Mouse (Mus musculus) forebrain, embryonic 11.5 days (tissue): Measurements from ENCODE around the gene Ap1g1. TPM values are rescaled to one million over a fixed set of nuclear protein-coding genes. Genes with fewer than 3 reads are reported as not detected.

Source experiments
- ATAC-seq: fragments of 200-750 bp; cut with Nextera tagmentation; replicated peaks from 2 replicates; pipeline ENCODE4 v1.8.0; 2017; ENCODE audit warnings: moderate TSS enrichment; ENCODE audit not compliant: low FRiP score
- DNase-seq: peaks from one replicate; pipeline ENCODE4 v3.0.0-alpha.2; 2017; ENCODE audit warnings: low spot score
- H3K27ac ChIP-seq: fragments of 300-500 bp; sonication (generic); 2 replicates; pipeline ENCODE4 v1.5.1; 2014; ENCODE audit warnings: low read depth, low read length
- H3K27me3 ChIP-seq: fragments of 300-500 bp; sonication (generic); 2 replicates; pipeline ENCODE4 v1.6.1; 2014; ENCODE audit warnings: mild to moderate bottlenecking, low read length, mixed read lengths; ENCODE audit not compliant: control insufficient read depth, insufficient read depth
- H3K36me3 ChIP-seq: fragments of 300-500 bp; sonication (generic); 2 replicates; pipeline ENCODE4 v1.6.1; 2014; ENCODE audit warnings: mild to moderate bottlenecking, low read length, moderate library complexity, mixed read lengths; ENCODE audit not compliant: control insufficient read depth, insufficient read depth
- H3K4me1 ChIP-seq: fragments of 300-500 bp; sonication (generic); replicated peaks from 2 replicates; pipeline ENCODE4 v1.6.1; 2014; ENCODE audit warnings: low read length, mixed read lengths; ENCODE audit not compliant: control insufficient read depth, insufficient read depth
- H3K4me2 ChIP-seq: fragments of 300-500 bp; sonication (generic); 2 replicates; pipeline ENCODE4 v1.6.1; 2014; ENCODE audit warnings: low read depth, mild to moderate bottlenecking, low read length, moderate library complexity, mixed read lengths; ENCODE audit not compliant: severe bottlenecking
- H3K4me3 ChIP-seq: fragments of 300-500 bp; sonication (generic); 2 replicates; pipeline ENCODE4 v1.5.1; 2014; ENCODE audit warnings: low read depth, low read length
- H3K9ac ChIP-seq: fragments of 300-500 bp; sonication (generic); 2 replicates; pipeline ENCODE4 v1.6.1; 2014; ENCODE audit warnings: low read length
- H3K9me3 ChIP-seq: fragments of 300-500 bp; sonication (generic); 2 replicates; pipeline ENCODE4 v1.6.1; 2016; ENCODE audit warnings: low read length, mixed read lengths; ENCODE audit not compliant: control insufficient read depth
- WGBS: fragments of 180-500 bp; shearing (Covaris S2); extraction: QIAGEN DNeasy Blood & Tissue Kit; methylation state at CpG from one replicate; pipeline ENCODE4 v1.1.7; 2014; 5-methylcytosine and 5-hydroxymethylcytosine counted together
- polyA plus RNA-seq: library from polyadenylated mRNA; unstranded; fragments of >200 nt; fragmentation: Nextera tagmentation; extraction: Ambion mirVana; gene quantifications from 2 replicates; pipeline ENCODE4 v1.2.1, GENCODE M21; 2014

Ap1g1 gene
- polyA plus RNA-seq, result 47.0 and 47.1 TPM in 2 replicates

DNA sequence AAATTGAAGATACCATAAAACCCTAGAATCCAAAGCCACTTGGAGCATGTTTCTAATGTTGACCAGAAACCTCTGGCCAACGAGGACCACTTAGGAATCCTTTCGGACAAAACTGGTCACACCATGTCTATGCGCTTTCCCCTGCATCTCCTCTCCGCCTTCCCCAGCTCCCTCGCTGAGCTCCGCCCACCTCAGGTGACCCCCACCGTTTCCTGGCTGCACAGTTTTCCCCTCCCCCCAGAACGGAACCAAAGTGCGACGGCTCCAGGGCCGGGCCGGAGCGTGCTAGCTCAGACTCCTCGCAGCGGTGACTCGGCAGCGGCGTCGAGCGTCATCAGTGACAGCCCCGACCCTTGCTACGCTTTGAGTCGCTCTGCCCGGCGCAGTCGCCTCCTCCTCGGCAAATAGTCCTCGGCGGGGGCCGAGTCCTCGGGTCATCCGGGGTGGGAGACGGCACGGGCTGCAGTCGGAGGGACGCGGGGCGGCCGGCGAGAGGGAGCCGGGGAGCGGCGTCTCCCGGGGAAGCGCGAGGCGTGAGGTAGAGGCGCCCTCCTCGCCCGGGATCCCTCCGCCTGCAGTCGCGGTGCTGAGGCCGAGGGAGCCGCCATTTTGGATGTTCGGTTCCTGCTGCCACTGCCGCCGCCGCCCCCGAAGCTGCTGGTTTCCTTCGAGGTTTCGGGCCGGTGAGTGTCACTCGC lies at the start of gene Ap1g1:
TSS of gene Ap1g1 (plus strand) at position 275 of the 698 bp plus-strand sequence.
- peak within 1 kb of the TSS; percentile 96 for H3K4me3 ChIP-seq
- under 1% methylated on average over 53 of the region's 64 CpGs for WGBS
- H3K9ac ChIP-seq, result peak within 1 kb of the TSS; percentile 96
- H3K4me1 ChIP-seq, result peaks cover 4% of the 10 kb centered on the region; the same call in 1 of the 2 replicates
- H3K27ac ChIP-seq, result peak within 1 kb of the TSS; percentile 95
- H3K27me3 ChIP-seq, result no peaks in the 10 kb centered on the region
- H3K9me3 ChIP-seq, result no peaks in the 10 kb centered on the region
- H3K4me2 ChIP-seq, result peak within 1 kb of the TSS; percentile 93
- H3K36me3 ChIP-seq, result no peaks in the 10 kb centered on the region
- ATAC-seq, result peak; percentile 99
- peak; percentile 99 for DNase-seq

DNA sequence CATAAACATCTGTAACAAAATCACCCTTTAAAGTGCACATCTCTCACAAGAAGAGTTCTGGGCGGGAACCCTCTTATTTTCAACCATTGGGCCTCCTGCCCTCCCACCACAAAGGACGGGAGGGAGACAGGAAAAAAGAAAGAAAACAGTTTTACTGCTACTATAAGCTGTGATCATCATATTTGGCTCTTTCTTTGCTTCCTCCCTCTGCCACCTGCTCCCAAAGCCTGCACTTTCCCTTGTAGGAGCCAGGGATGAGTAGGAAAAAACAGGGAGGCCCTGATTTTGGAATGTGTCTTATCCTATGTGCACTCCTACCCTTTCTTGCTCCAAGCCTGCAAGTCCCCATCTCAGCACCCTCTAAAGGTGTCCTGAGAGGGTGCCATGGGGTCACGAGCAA lies 47.3 kb upstream of the Ap1g1 start:
- Histone ChIP-seq H3K9me3 (no peaks in the 10 kb centered on the region), H3K4me1 (no peaks in the 10 kb centered on the region; the same call in 1 of the 2 replicates), H3K4me3 (no peak overlapping the region), H3K4me2 (no peak overlapping the region), H3K9ac (no peak overlapping the region), H3K36me3 (no peaks in the 10 kb centered on the region; the same call in 1 of the 2 replicates), H3K27me3 (no peaks in the 10 kb centered on the region), H3K27ac (no peak overlapping the region)
- ATAC-seq (no peak), DNase-seq (no peak)
- 75% methylated on average over 3 of the region's 3 CpGs for WGBS

DNA sequence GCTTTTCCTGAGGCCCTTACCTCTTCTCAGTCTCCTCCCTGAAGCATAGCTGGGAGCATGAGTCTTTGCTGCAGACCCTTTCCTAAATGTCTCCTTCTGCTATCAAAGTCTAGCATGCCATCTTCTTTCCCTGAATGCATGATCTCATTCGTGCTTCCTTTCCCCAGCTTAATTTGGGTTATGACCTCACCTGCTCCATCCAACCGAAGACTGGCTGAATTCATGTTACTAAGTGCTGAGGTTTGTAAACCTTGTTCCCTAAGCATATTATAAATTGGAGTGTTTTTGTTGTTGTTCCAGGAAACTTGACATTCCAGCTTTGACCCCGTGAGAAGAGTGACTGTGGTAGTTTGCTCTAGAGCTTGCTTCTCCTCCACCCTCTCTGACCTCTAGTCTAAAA lies 44.3 kb upstream of the Ap1g1 start:
- H3K27me3 ChIP-seq, result no peaks in the 10 kb centered on the region
- H3K9me3 ChIP-seq, result no peaks in the 10 kb centered on the region
- H3K4me3 ChIP-seq, result no peak overlapping the region
- DNase-seq (no peak), ATAC-seq (no peak)
- H3K27ac ChIP-seq, result no peak overlapping the region
- peaks cover 2% of the 10 kb centered on the region for H3K4me1 ChIP-seq
- WGBS, result 92% methylated on average over 3 of the region's 3 CpGs
- no peak overlapping the region for H3K9ac ChIP-seq
- no peaks in the 10 kb centered on the region; the same call in 1 of the 2 replicates for H3K36me3 ChIP-seq
- H3K4me2 ChIP-seq, result no peak overlapping the region

- Histone ChIP-seq H3K9ac (peak overlapping the region; percentile 97), H3K27me3 (no peaks in the 10 kb centered on the region), H3K4me1 (peaks cover 2% of the 10 kb centered on the region), H3K9me3 (no peaks in the 10 kb centered on the region), H3K27ac (no peak overlapping the region), H3K36me3 (no peaks in the 10 kb centered on the region; the same call in 1 of the 2 replicates), H3K4me3 (peak overlapping the region; percentile 95), H3K4me2 (peak overlapping the region; percentile 88)
- 9% methylated on average over 8 of the region's 8 CpGs for WGBS
- DNase-seq (no peak), ATAC-seq (no peak)
Measured at GRCm38 (mm10) chr8:109736819-109737218, 41.5 kb upstream of the Ap1g1 start.

GRCm38 (mm10) chr8:109737237-109738048 lies 40.9 kb upstream of the Ap1g1 start, which contains the start of gene Atxn1l:
Gene Atxn1l, minus strand, starts transcription at chr8:109737739.
- WGBS, result under 1% methylated on average over 56 of the region's 59 CpGs
- H3K27ac ChIP-seq, result 0 out of 2 replicates have a peak within 1 kb of the TSS, but pooled peaks have one; percentile 25
- peak; percentile 90 for ATAC-seq

DNA sequence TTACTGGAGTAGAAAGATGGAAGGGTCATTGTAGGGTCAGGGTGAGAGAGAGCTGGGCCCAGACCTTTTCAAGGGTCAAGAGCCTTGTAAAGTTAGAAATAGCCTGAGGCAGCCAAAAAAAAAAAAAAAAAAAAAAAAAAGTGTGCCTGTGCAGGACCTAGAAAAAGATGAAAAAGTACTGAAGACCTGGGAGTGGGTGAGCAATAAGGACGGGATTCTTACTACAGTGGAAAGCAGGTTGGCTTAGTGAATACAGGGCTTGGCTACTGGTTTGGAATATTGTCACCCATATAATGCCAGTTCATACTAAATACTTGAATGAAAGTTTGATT lies 40.3 kb upstream of the Ap1g1 start:
- ATAC-seq (no peak), DNase-seq (no peak)
- Histone ChIP-seq H3K27ac (no peak overlapping the region), H3K4me2 (peak overlapping the region; percentile 88; the same call in 1 of the 2 replicates), H3K4me1 (peaks cover 2% of the 10 kb centered on the region), H3K4me3 (peak overlapping the region; percentile 95), H3K9ac (no peak overlapping the region; the same call in 1 of the 2 replicates), H3K9me3 (no peaks in the 10 kb centered on the region), H3K27me3 (no peaks in the 10 kb centered on the region), H3K36me3 (no peaks in the 10 kb centered on the region; the same call in 1 of the 2 replicates)
- 81% methylated on average over 1 of the region's 1 CpGs for WGBS

More at GRCm38 (mm10) chr8:109737237-109738048, 40.9 kb upstream of the Ap1g1 start, which contains the start of gene Atxn1l:
- Histone ChIP-seq H3K4me3 (peak within 1 kb of the TSS; percentile 95), H3K27me3 (no peaks in the 10 kb centered on the region), H3K4me2 (peak within 1 kb of the TSS; percentile 88), H3K9ac (peak within 1 kb of the TSS; percentile 97), H3K36me3 (no peaks in the 10 kb centered on the region; the same call in 1 of the 2 replicates), H3K4me1 (peaks cover 2% of the 10 kb centered on the region), H3K9me3 (no peaks in the 10 kb centered on the region)
- peak; percentile 98 for DNase-seq

DNA sequence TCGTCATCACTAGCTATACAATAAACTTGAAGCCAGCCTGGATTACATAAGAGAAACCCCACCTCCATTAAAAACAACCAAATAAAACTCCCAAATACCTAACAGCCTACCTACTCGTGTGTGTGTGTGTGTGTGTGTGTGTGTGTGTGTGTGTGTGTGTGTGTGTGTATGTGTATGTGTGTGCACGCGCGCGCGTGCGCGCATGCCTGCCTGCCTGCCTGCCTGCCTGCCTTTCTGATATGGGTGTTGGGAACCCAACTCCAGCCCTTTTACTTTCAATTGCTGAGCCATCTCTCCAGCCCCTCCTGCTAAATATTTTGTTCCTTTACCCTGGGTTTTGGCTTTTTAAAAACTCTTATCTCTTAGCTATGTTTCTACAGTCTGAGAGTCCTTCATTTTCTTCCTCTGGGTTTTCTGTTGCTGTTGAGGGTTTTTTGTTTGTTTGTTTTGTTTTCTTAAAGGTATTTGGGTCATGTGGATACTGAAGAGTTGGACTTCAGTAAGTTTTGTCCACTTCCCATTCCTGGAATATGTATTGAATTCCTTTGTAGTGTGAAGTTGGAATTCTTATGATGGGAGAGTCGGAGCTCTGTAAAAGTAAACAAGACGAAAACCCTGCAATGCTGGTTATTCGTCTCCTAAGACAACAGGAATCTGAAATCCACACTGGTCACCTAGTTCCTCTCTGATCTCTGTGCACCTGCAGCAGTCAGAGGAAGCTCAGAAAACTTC lies 30.7 kb upstream of the Ap1g1 start:
- Histone ChIP-seq H3K36me3 (no peaks in the 10 kb centered on the region), H3K4me1 (no peaks in the 10 kb centered on the region), H3K27me3 (no peaks in the 10 kb centered on the region), H3K9ac (no peak overlapping the region), H3K4me2 (no peak overlapping the region), H3K27ac (no peak overlapping the region), H3K9me3 (no peaks in the 10 kb centered on the region), H3K4me3 (no peak overlapping the region)
- 86% methylated on average over 12 of the region's 12 CpGs for WGBS
- ATAC-seq (no peak), DNase-seq (no peak)

GRCm38 (mm10) chr8:109750274-109750673 lies 28.1 kb upstream of the Ap1g1 start:
- Histone ChIP-seq H3K4me1 (no peaks in the 10 kb centered on the region), H3K27me3 (no peaks in the 10 kb centered on the region), H3K4me3 (no peak overlapping the region), H3K9me3 (no peaks in the 10 kb centered on the region), H3K36me3 (no peaks in the 10 kb centered on the region), H3K27ac (no peak overlapping the region), H3K9ac (no peak overlapping the region), H3K4me2 (no peak overlapping the region)
- no peak for ATAC-seq
- DNase-seq, result no peak
- 70% methylated on average over 5 of the region's 5 CpGs for WGBS
